Mouse (Mus musculus): Measurements from ENCODE around the gene Samd4b. TPM values are rescaled to one million over a fixed set of nuclear protein-coding genes. Genes with fewer than 3 reads are reported as not detected.

The Samd4b gene
- polyA plus RNA-seq, 1 experiment from 2014 or later: 24.3 TPM

DNA sequence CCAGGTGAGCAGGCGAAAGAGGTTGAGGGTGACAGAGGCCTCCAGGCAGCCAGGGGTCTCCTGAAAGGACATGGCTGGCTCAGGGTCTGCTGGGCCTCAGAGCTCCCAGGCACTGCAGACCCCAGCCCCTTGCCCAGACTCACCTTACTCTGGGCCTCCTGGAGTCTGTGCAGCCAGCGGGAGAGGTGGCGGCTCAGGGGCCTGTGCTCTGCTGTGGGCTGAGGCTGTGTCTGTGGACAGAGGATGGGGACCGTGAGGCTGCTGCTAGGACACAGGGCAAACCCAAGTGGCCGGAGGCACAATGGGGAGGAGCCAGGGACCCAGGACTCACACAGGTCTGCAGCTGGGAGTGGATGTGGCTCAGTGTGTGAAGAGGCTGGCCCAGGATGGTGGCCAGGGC lies 120.6 kb downstream of the Samd4b start:
- 95% methylated on average over 5 of the region's 5 CpGs for WGBS
- no peak overlapping the region for H3K9ac ChIP-seq (replicated peaks)
- no peak for ATAC-seq (replicated peaks)

DNA sequence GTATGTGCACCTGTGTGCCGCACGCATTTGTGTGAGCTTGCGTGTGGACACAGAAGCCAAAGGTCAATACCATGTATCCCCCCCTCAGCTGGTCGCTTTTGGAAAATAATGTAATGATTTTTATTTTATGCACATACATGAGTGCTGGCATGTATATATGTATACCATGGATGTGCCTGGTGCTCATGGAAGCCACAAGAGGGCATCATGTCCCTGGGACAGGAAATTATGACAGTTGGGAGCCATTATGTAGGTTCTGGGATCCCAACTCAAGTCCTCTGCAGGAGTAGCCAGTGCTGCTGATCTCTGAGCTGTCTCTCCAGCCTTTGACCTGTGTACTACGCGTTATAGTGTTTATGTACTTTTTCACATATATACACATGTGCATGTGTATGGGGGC lies 121.8 kb downstream of the Samd4b start:
- Histone ChIP-seq H3K9ac (replicated peaks) (no peak overlapping the region), H3K36me3 (no peaks in the 10 kb centered on the region), H3K4me3 (no peak overlapping the region), H3K4me1 (no peaks in the 10 kb centered on the region), H3K9me3 (no peaks in the 10 kb centered on the region), H3K4me2 (replicated peaks) (no peak overlapping the region), H3K27me3 (no peaks in the 10 kb centered on the region), H3K27ac (replicated peaks) (no peak overlapping the region)
- WGBS: 93% methylated on average over 6 of the region's 6 CpGs
- ATAC-seq (replicated peaks): no peak

More for the DNA sequence above, 120.6 kb downstream of the Samd4b start:
- Histone ChIP-seq H3K36me3 (no peaks in the 10 kb centered on the region), H3K4me1 (no peaks in the 10 kb centered on the region), H3K4me2 (replicated peaks) (no peak overlapping the region), H3K9me3 (no peaks in the 10 kb centered on the region), H3K27ac (replicated peaks) (no peak overlapping the region), H3K27me3 (no peaks in the 10 kb centered on the region), H3K4me3 (no peak overlapping the region)

DNA sequence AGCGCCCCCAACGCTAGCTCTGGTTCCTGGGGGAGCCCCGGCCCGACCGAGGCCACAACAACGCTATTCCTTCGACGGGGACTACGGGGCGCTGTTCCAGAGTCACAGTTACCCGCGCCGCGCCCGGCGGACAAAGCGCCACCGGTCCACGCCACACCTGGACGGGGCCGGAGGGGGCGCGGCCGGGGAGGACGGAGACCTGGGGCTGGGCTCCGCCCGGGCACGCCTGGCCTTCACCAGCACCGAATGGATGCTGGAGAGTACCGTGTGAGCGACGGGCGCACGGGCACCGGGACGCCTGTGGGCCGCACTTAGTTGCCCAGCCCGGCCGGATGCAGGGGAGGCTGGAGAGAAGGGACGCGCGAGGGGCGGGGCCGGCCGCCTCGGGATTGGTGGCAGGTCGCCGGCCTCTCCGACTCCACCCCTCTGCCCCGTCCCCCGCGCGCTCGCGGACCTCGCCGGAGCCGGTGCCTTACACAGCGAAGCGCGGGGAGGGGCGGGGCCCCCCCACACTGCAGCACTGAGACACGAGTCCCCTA lies 130.7 kb downstream of the Samd4b start:
- Histone ChIP-seq H3K27me3 (peaks cover 9% of the 10 kb centered on the region), H3K27ac (replicated peaks) (no peak overlapping the region), H3K36me3 (peaks cover 12% of the 10 kb centered on the region), H3K9ac (replicated peaks) (peak overlapping the region; percentile 40), H3K4me2 (replicated peaks) (peak overlapping the region; percentile 60), H3K9me3 (no peaks in the 10 kb centered on the region), H3K4me3 (peak overlapping the region; percentile 39), H3K4me1 (peaks cover 17% of the 10 kb centered on the region)
- WGBS: 4% methylated on average over 63 of the region's 63 CpGs
- peak; percentile 46; the same call in 1 of the 2 replicates for ATAC-seq (replicated peaks)

DNA sequence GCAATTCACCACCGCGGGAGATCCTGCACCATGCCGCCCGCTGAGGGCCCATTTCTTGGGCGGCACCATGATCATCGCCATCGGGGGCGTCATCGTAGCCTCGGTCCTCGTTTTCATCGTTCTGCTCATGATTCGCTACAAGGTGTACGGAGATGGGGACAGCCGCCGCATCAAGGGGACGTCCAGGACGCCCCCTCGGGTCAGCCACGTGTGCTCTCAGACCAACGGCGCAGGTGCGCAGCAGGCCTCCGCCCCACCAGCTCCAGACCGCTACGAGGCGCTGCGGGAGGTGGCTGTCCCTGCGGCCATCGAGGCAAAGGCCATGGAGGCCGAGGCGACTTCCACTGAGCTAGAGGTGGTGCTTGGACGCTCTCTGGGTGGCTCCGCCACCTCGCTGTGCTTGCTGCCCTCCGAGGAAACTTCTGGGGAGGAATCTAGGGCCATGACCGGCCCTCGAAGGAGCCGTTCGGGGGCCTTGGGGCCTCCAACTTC lies 131.2 kb downstream of the Samd4b start:
- no peak for ATAC-seq (replicated peaks)
- Histone ChIP-seq H3K9ac (replicated peaks) (peak overlapping the region; percentile 40; the same call in 1 of the 2 replicates), H3K4me3 (peak overlapping the region; percentile 39)

DNA sequence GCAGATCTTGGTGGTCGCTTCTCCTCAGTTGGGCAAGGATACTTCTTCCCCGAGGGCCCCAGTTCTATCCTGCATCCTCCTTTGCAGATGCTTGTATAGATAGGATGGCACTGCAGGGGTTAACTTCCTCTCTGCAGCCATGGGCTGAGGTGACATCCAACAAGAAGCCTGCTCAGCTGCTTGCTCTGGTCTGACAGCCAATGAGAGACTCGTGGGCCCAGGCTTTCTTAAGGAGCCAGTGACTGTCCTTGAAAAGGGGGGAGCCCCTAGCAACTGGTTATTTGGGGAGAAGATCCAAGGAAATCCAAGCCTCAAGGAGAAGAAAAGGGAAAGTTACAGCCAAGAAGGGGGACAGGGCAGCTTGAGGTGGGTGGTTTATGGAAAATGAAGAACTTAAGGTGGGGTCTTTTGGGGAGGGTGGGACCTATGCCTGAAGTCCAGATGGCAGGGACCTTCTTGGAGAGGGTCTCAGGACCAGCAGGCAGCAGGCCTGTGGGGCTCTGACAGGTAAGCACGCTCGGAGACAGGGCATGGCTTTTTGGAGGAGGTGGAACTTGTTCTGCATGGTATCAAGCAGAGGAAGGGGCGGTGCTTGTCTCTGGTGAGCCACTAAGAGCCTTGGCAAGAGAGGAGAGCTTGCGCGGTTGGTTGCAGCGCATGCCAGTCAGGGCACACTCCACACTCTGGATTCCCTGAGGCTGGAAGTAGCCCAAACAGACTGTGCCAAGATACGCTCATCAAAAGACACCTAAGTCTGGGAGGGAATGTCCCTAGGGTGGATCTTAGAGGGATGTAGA lies 133.3 kb downstream of the Samd4b start:
- peaks cover 9% of the 10 kb centered on the region for H3K27me3 ChIP-seq

More for the DNA sequence above, 131.2 kb downstream of the Samd4b start:
- Histone ChIP-seq H3K4me2 (replicated peaks) (peak overlapping the region; percentile 60), H3K27me3 (peaks cover 9% of the 10 kb centered on the region), H3K36me3 (peaks cover 17% of the 10 kb centered on the region), H3K9me3 (no peaks in the 10 kb centered on the region), H3K27ac (replicated peaks) (no peak overlapping the region), H3K4me1 (peaks cover 17% of the 10 kb centered on the region)
- WGBS: 28% methylated on average over 40 of the region's 40 CpGs

DNA sequence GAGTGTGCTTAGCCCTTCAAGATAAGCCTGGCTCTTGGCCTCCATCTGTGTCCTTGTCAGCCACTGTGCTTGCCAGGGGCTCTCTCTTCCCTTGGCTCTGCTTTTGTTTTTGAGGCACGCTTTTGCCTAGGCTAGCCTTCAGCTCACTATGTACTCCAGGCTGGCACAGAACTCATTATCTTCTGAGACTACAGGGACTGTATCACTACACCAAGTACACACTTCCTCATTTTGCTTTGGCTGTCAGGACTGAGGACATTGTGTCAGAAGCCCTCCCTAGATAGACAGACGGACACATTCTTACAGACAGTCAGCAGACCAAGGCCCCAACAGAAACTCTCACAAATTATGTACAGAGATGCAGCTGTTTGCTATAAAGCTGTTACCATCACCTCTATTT lies 135.2 kb downstream of the Samd4b start:
- Histone ChIP-seq H3K4me1 (peaks cover 17% of the 10 kb centered on the region), H3K27me3 (peaks cover 9% of the 10 kb centered on the region), H3K4me3 (no peak overlapping the region), H3K4me2 (replicated peaks) (no peak overlapping the region), H3K9ac (replicated peaks) (no peak overlapping the region), H3K36me3 (peaks cover 54% of the 10 kb centered on the region), H3K9me3 (no peaks in the 10 kb centered on the region), H3K27ac (replicated peaks) (no peak overlapping the region)
- ATAC-seq (replicated peaks): no peak
- WGBS: 97% methylated on average over 2 of the region's 2 CpGs

More for the DNA sequence above, 133.3 kb downstream of the Samd4b start:
- Histone ChIP-seq H3K9ac (replicated peaks) (no peak overlapping the region), H3K36me3 (peaks cover 36% of the 10 kb centered on the region), H3K4me3 (0 out of 2 replicates have a peak overlapping the region, but pooled peaks have one; percentile 0), H3K4me2 (replicated peaks) (peak overlapping the region; percentile 4; the same call in 1 of the 2 replicates), H3K4me1 (peaks cover 17% of the 10 kb centered on the region), H3K27ac (replicated peaks) (no peak overlapping the region), H3K9me3 (no peaks in the 10 kb centered on the region)
- 60% methylated on average over 10 of the region's 10 CpGs for WGBS
- ATAC-seq (replicated peaks): peak; percentile 84

DNA sequence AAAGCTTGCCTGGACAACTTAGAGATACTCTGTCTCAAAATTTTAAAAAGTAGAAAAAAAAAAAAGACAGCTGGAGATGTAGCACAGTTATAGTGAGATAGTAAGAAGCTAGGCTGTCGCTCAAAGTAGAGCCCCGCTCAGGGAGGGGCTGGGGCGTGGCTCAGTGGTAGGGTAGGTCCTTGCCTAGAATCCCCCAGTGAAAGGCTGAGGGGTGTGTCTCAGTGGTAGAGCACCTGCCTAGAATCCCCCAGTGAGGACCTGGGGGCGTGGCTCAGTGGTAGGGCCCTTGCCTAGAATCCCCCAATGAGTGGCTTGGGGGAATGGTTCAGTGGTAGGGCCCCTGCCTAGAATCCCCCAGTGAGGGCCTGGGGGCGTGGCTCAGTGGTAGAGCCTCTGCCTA lies 137.6 kb downstream of the Samd4b start:
- Histone ChIP-seq H3K4me2 (replicated peaks) (no peak overlapping the region), H3K9ac (replicated peaks) (no peak overlapping the region), H3K4me1 (peaks cover 7% of the 10 kb centered on the region; the same call in 1 of the 2 replicates), H3K4me3 (no peak overlapping the region), H3K9me3 (no peaks in the 10 kb centered on the region), H3K27me3 (no peaks in the 10 kb centered on the region), H3K36me3 (peaks cover 64% of the 10 kb centered on the region), H3K27ac (replicated peaks) (no peak overlapping the region)
- no peak for ATAC-seq (replicated peaks)
- WGBS: 89% methylated on average over 5 of the region's 5 CpGs

DNA sequence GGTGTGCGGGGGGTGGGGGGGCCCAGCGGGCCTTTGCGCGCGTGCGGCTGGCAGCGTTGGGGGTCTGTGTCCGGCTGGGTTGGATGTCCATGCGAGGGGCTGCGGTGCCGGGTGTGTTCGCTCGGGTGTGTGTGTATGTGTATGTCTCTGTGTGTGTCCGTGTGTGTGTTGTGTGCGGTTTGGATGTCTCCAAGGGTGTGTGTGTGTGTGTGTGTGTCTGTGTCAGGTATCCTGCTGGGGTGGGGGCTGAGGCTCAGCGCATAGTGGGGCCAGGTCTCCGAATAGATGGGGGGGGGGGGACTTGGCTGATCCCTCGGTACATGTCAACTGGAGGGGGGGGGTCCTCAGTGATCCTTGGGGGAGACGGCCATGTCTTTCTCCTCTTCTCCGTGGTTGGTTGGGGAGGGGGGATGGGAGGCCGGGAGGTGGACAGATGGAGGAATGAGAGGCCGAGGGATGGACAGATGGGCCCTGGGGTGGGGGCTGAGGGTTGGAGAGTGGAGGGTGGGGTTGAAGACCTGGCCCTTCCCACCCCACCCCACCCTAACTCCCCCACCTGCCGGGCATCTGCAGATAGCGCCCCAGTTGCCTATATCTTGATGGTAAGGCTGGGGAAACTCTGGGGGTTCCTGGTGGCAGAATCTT lies 145.5 kb downstream of the Samd4b start:
- Histone ChIP-seq H3K27ac (replicated peaks) (peak overlapping the region; percentile 49), H3K36me3 (peaks cover 20% of the 10 kb centered on the region), H3K4me2 (replicated peaks) (peak overlapping the region; percentile 79), H3K9me3 (no peaks in the 10 kb centered on the region), H3K4me3 (peak overlapping the region; percentile 96), H3K27me3 (no peaks in the 10 kb centered on the region), H3K9ac (replicated peaks) (peak overlapping the region; percentile 67), H3K4me1 (peaks cover 16% of the 10 kb centered on the region)
- WGBS: 2% methylated on average over 22 of the region's 24 CpGs
- peak; percentile 55 for ATAC-seq (replicated peaks)

DNA sequence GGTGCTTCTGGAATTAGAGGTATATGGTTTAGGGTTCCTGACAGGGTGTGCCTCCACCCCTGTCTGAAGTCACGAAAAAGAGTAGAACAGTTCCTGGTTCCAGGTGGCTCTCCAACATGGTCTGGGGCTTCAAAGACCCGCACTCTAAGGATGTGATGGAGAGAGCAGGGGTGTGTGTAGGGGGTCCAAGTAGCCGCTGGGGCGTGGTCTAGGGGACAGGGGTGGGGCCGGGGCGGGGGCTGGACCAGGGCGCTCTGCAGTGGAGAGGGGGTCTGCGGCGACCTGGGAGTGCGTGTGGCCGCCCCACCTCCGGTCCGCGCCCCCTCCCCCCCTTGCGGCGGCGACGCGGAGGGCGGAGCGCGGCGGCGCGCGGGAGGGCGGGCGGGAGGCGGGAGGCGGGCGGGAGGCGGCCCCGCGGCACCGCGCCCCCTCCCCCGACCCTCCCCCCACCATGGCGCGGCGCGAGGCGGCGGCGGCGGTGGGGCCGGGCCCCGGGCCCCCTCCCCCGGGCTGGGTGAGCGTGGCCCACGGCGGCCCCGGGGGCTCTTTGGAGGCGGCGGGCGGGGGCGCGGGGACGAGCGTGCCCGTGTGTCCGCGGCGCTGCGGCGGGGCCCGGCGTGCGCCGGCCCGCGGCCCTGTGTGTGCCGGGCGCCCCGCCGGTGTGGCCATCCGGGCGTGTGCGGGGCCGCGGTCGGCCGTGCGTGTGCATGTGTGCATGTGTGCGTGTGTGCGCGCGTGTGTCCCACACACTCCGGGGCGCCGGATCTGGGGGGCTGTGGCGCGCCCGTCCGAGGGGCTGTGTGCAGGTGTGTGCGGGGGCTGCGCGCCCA lies 146.2 kb downstream of the Samd4b start, which contains the start of gene Lrfn1:
TSS of gene Lrfn1 (plus strand) at position 450 of the 830 bp plus-strand sequence.
- Histone ChIP-seq H3K9ac (replicated peaks) (peak within 1 kb of the TSS; percentile 67), H3K27ac (replicated peaks) (peak within 1 kb of the TSS; percentile 49), H3K36me3 (peaks cover 14% of the 10 kb centered on the region), H3K4me3 (peak within 1 kb of the TSS; percentile 96), H3K4me1 (peaks cover 16% of the 10 kb centered on the region), H3K9me3 (no peaks in the 10 kb centered on the region), H3K4me2 (replicated peaks) (peak within 1 kb of the TSS; percentile 79), H3K27me3 (no peaks in the 10 kb centered on the region)
- under 1% methylated on average over 72 of the region's 97 CpGs for whole genome bisulfite sequencing
- peak; percentile 81 for ATAC-seq (replicated peaks)

DNA sequence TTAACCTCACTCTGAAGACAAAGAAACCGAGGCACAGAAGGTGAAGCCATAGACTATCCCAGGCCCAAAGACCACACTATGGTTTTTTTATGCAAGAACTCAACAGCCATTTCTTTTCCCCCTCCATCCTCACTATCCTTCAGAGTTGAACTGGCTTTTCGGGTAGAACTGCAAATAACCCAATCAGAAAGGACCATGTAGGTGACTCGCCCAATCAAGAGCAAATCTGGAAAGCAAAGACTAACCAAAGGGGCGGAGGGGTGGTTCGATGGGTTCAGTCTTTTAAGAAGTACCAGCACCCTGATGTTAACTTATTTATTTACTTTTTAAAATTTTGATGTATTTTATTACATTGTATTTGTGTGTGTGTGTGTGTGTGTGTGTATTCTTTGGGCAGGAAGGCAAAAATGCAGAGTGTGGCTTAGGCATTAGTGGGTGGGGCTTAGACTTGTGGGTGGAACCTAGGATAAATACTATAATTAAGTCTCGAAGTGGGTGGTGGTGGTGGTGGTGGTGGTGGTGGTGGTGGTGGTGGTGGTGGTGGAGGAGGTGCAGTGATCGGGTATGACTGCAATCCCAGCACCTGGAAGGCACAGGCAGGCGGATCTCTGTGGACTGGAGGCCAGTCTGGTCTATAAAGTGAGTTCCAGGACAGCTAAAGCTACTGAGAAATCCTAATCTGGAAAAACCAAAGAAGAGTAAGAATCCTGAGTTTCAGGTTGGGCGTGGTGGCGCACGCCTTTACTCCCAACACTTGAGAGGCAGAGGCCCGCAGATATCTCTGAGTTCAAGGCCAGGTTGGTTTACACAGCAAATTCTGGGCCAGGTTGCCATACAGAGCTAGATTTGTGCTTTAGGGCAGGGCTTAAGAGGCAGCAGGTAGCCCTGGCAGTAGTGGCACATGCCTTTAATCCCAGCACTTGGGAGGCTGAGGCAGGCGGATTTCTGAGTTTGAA lies 149.8 kb downstream of the Samd4b start:
- Histone ChIP-seq H3K27ac (replicated peaks) (no peak overlapping the region), H3K4me3 (no peak overlapping the region), H3K4me2 (replicated peaks) (no peak overlapping the region), H3K4me1 (peaks cover 6% of the 10 kb centered on the region), H3K9ac (replicated peaks) (no peak overlapping the region), H3K27me3 (0 out of 2 replicates have a peak, but pooled peaks cover 3% of the 10 kb centered on the region), H3K36me3 (no peaks in the 10 kb centered on the region), H3K9me3 (no peaks in the 10 kb centered on the region)
- ATAC-seq (replicated peaks): no peak
- 70% methylated on average over 13 of the region's 13 CpGs for WGBS
